Mouse (Mus musculus) heart, embryonic 13.5 days (tissue): ENCODE results near the gene Mamstr. TPM values are rescaled to one million over a fixed set of nuclear protein-coding genes. Genes with fewer than 3 reads are reported as not detected.
"Not testable (repeated sequence)": the region's sequence is repeated elsewhere in the genome, so short reads cannot be mapped to it uniquely, and the experiment has no call there.

Source experiments
- ATAC-seq: fragments of 200-750 bp; cut with Nextera tagmentation; 2 replicates; pipeline ENCODE4 v1.8.0; 2017; ENCODE audit warnings: moderate TSS enrichment; ENCODE audit not compliant: insufficient number of reproducible peaks, low FRiP score, low TSS enrichment; ENCODE audit errors: extremely low read depth
- H3K27ac ChIP-seq: fragments of 300-500 bp; sonication (generic); replicated peaks from 2 replicates; pipeline ENCODE4 v1.5.1; 2015; ENCODE audit warnings: moderate library complexity, mild to moderate bottlenecking, inconsistent platforms
- H3K27me3 ChIP-seq: fragments of 300-500 bp; sonication (generic); replicated peaks from 2 replicates; pipeline ENCODE4 v1.6.1; 2015; ENCODE audit warnings: mild to moderate bottlenecking, inconsistent platforms
- H3K36me3 ChIP-seq: fragments of 300-500 bp; sonication (generic); 2 replicates; pipeline ENCODE4 v1.6.1; 2015; ENCODE audit warnings: mild to moderate bottlenecking, inconsistent platforms
- H3K4me1 ChIP-seq: fragments of 300-500 bp; sonication (generic); 2 replicates; pipeline ENCODE4 v1.6.1; 2015; ENCODE audit warnings: inconsistent platforms
- H3K4me2 ChIP-seq: fragments of 300-500 bp; sonication (generic); 2 replicates; pipeline ENCODE4 v1.6.1; 2015; ENCODE audit warnings: inconsistent platforms, mild to moderate bottlenecking, moderate library complexity
- H3K4me3 ChIP-seq: fragments of 300-500 bp; sonication (generic); 2 replicates; pipeline ENCODE4 v1.5.1; 2015; ENCODE audit warnings: moderate library complexity, mild to moderate bottlenecking, inconsistent platforms
- H3K9ac ChIP-seq: fragments of 300-500 bp; sonication (generic); 2 replicates; pipeline ENCODE4 v1.6.1; 2015; ENCODE audit warnings: inconsistent platforms, mild to moderate bottlenecking, moderate library complexity
- H3K9me3 ChIP-seq: fragments of 300-500 bp; sonication (generic); 2 replicates; pipeline ENCODE4 v1.6.1; 2016; ENCODE audit warnings: inconsistent platforms
- WGBS: fragments of 180-500 bp; shearing (Covaris S2); methylation state at CpG from one replicate; pipeline ENCODE4 v1.1.7; 2015; ENCODE audit warnings: mixed read lengths; 5-methylcytosine and 5-hydroxymethylcytosine counted together
- polyA plus RNA-seq: library from polyadenylated mRNA; unstranded; fragments of >200 nt; fragmentation: Nextera tagmentation; extraction: Ambion mirVana; gene quantifications from 2 replicates; pipeline ENCODE4 v1.2.1, GENCODE M21; 2015

Gene Mamstr
- polyA plus RNA-seq, 1 experiment from 2014 or later = 5.0 TPM

GRCm38 (mm10) chr7:45642503-45643255 is 2.9 kb downstream of the Mamstr start:
- Histone ChIP-seq H3K4me3 (peak overlapping the region; percentile 54), H3K4me2 (peak overlapping the region; percentile 75), H3K9ac (peak overlapping the region; percentile 88), H3K4me1 (peaks cover 62% of the 10 kb centered on the region), H3K27ac (peak overlapping the region; percentile 82), H3K36me3 (no peaks in the 10 kb centered on the region; the same call in 1 of the 2 replicates), H3K9me3 (no peaks in the 10 kb centered on the region), H3K27me3 (no peaks in the 10 kb centered on the region; the same call in 1 of the 2 replicates)
- 40% methylated on average over 16 of the region's 16 CpGs for WGBS
- ATAC-seq = no peak

DNA sequence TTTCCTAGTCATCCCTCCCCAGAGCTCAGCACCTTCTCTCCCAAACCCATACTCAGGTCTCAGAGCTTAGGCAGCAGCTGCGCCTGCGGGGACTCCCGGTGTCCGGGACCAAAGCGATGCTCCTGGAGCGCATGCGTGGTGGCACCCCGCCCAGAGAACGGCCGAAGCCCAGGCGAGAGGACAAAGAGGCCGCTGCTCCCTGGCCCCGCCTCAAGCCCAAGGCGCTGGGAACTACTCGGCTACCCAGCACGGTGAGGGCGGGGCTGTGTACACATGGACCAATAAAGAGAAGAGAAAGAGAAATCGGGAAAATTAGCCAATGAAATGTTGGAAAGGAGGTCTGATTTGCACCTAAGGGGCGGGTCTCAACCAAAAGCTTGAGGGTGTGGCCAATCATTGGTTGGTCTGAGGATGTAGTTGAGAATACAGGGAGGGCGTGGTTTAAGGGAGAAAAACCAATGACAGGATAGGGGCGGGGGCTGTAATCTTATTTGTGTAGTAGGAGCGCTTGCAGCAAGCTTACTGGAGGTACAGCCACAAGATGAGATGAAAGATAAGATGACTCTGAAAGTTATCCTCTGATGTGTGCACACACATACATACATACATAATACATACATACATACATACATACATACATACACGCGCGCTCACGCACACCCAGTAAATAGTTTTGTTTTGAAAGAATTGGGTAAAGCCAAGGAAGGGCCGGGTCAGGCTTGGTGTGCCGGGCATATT is 3.8 kb downstream of the Mamstr start:
- Histone ChIP-seq H3K4me3 (peak overlapping the region; percentile 54), H3K27me3 (no peaks in the 10 kb centered on the region; the same call in 1 of the 2 replicates), H3K27ac (peak overlapping the region; percentile 82), H3K9me3 (no peaks in the 10 kb centered on the region), H3K4me2 (peak overlapping the region; percentile 75), H3K4me1 (peaks cover 54% of the 10 kb centered on the region), H3K36me3 (no peaks in the 10 kb centered on the region), H3K9ac (peak overlapping the region; percentile 88)
- ATAC-seq = peak; percentile 81
- 7% methylated on average over 28 of the region's 28 CpGs for WGBS

GRCm38 (mm10) chr7:45644183-45644582 is 4.4 kb downstream of the Mamstr start:
- Histone ChIP-seq H3K27ac (peak overlapping the region; percentile 78), H3K4me3 (peak overlapping the region; percentile 54), H3K4me2 (peak overlapping the region; percentile 75), H3K9me3 (no peaks in the 10 kb centered on the region), H3K4me1 (peaks cover 54% of the 10 kb centered on the region), H3K9ac (peak overlapping the region; percentile 70), H3K27me3 (no peaks in the 10 kb centered on the region; the same call in 1 of the 2 replicates), H3K36me3 (no peaks in the 10 kb centered on the region)
- 17% methylated on average over 18 of the region's 18 CpGs for WGBS
- ATAC-seq = no peak

DNA sequence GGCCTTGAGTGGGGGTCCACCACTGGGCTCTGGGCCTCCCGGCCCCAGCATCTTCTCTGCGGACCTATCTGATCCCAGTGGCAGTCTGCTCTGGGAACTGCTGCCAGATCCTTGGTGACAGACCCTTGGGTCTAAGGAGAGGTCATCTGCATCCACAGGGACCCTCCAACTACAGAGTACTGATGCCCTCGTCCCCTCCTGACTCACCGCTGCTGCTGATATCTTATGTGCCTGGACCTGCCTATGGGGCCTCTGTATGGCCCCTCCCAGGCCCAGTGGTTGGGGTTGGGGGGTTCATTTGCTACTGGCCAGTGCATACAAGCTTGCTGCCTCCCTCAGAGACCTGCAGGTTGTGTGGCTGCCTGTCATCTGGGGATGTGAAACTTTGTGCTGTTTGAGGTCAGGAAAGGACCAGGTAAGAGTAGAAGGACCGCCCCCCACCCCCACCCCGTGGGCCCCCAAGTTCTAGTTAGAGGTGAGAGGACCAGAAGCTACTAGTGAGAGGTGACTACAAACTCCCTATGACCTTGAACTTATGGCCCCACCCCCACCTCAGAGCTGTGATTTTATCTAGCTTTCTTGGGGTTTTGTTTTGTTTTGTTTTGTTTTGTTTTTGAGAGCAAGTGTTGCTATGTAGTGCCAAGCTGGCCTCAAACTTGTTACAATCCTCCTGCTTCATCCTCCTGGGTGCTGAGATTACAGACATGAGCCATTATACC is 5.3 kb downstream of the Mamstr start:
- H3K9ac ChIP-seq = peak overlapping the region; percentile 70; the same call in 1 of the 2 replicates
- H3K4me3 ChIP-seq = peak overlapping the region; percentile 54
- H3K27me3 ChIP-seq = no peaks in the 10 kb centered on the region; the same call in 1 of the 2 replicates
- H3K36me3 ChIP-seq = no peaks in the 10 kb centered on the region
- WGBS = 64% methylated on average over 6 of the region's 6 CpGs
- ATAC-seq = no peak
- peak overlapping the region; percentile 75 for H3K4me2 ChIP-seq
- peaks cover 55% of the 10 kb centered on the region for H3K4me1 ChIP-seq
- no peaks in the 10 kb centered on the region for H3K9me3 ChIP-seq
- no peak overlapping the region for H3K27ac ChIP-seq

DNA sequence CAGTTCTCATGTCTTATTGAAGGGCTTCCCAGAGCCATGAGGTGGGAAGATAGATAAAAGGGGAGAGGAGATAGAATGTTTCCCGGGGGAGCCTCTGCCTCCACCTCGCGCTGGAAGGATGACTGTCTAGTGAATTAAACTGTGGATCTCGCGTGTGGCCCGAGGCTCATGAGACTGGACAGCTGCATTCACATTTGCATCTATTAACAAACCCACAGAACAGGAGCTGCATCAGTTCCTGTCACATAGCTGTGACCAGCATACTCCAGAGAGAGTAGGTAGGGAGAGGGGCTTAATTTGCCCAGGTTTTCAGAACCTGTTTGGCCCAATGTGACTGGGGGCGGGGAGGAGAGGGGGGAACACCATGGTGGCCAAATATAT is 5.8 kb downstream of the Mamstr start:
- Histone ChIP-seq H3K4me1 (peaks cover 53% of the 10 kb centered on the region), H3K9me3 (no peaks in the 10 kb centered on the region), H3K27me3 (no peaks in the 10 kb centered on the region; the same call in 1 of the 2 replicates), H3K4me3 (no peak overlapping the region), H3K36me3 (no peaks in the 10 kb centered on the region), H3K4me2 (no peak overlapping the region), H3K9ac (no peak overlapping the region), H3K27ac (no peak overlapping the region)
- 78% methylated on average over 7 of the region's 7 CpGs for WGBS
- ATAC-seq = no peak

- Histone ChIP-seq H3K4me1 (peaks cover 42% of the 10 kb centered on the region), H3K4me3 (no peak overlapping the region), H3K27ac (no peak overlapping the region), H3K9ac (no peak overlapping the region), H3K27me3 (no peaks in the 10 kb centered on the region; the same call in 1 of the 2 replicates), H3K36me3 (no peaks in the 10 kb centered on the region), H3K4me2 (no peak overlapping the region), H3K9me3 (no peaks in the 10 kb centered on the region)
- ATAC-seq = no peak
- 73% methylated on average over 4 of the region's 4 CpGs for WGBS
Measured at GRCm38 (mm10) chr7:45646671-45647070, 6.9 kb downstream of the Mamstr start.

GRCm38 (mm10) chr7:45649351-45649750 is 9.6 kb downstream of the Mamstr start:
- Histone ChIP-seq H3K4me3 (no peak overlapping the region), H3K36me3 (no peaks in the 10 kb centered on the region), H3K4me1 (peaks cover 25% of the 10 kb centered on the region), H3K27me3 (no peaks in the 10 kb centered on the region; the same call in 1 of the 2 replicates), H3K4me2 (peak overlapping the region; percentile 35), H3K27ac (peak overlapping the region; percentile 93), H3K9me3 (no peaks in the 10 kb centered on the region), H3K9ac (peak overlapping the region; percentile 33; the same call in 1 of the 2 replicates)
- WGBS = 40% methylated on average over 8 of the region's 8 CpGs
- ATAC-seq = peak; percentile 28; the same call in 1 of the 2 replicates

DNA sequence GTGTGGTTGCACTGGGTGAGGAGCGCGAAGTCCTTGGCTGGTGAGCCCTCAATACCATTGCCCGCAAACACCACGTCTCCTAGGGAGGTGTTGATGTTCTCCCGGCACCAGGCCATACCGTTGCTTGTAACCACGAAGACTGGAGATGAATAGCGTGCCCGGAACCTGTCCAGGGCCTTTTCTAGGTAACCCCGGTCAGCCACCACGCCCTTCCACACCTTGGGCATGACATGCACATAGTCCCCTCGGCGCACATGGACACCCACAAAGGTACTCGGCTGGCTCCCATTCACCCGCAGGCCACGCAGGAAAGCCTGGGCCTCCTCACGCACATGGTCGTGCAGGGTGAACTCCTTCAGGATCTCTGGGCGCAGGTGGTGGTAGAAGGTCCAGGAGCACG is 10.7 kb downstream of the Mamstr start:
- not testable (repeated sequence) for H3K4me3 ChIP-seq, H3K9me3 ChIP-seq, H3K4me2 ChIP-seq, ATAC-seq, H3K36me3 ChIP-seq, H3K9ac ChIP-seq, H3K27me3 ChIP-seq
- 88% methylated on average over 20 of the region's 20 CpGs for WGBS
- Histone ChIP-seq H3K4me1 (peaks cover 24% of the 10 kb centered on the region), H3K27ac (peak overlapping the region; percentile 93)

GRCm38 (mm10) chr7:45654424-45655047 is 14.8 kb downstream of the Mamstr start:
- 30% methylated on average over 17 of the region's 17 CpGs for WGBS
- no peak for ATAC-seq
- peak overlapping the region; percentile 57 for H3K4me2 ChIP-seq
- H3K9ac ChIP-seq = peak overlapping the region; percentile 6
- H3K36me3 ChIP-seq = no peaks in the 10 kb centered on the region
- no peak overlapping the region for H3K27ac ChIP-seq
- H3K9me3 ChIP-seq = peaks cover 6% of the 10 kb centered on the region; the same call in 1 of the 2 replicates
- H3K4me1 ChIP-seq = peaks cover 16% of the 10 kb centered on the region
- no peaks in the 10 kb centered on the region for H3K27me3 ChIP-seq
- H3K4me3 ChIP-seq = peak overlapping the region; percentile 22

GRCm38 (mm10) chr7:45660746-45661478 is 21.1 kb downstream of the Mamstr start:
- 80% methylated on average over 11 of the region's 11 CpGs for WGBS
- Histone ChIP-seq H3K27ac (no peak overlapping the region), H3K9ac (no peak overlapping the region), H3K27me3 (no peaks in the 10 kb centered on the region), H3K4me1 (peaks cover 18% of the 10 kb centered on the region), H3K4me3 (no peak overlapping the region), H3K4me2 (no peak overlapping the region), H3K36me3 (no peaks in the 10 kb centered on the region), H3K9me3 (peaks cover 6% of the 10 kb centered on the region; the same call in 1 of the 2 replicates)
- ATAC-seq = no peak
